Mouse (Mus musculus): Measurements from ENCODE around the gene Tbrg1.

- TF ChIP-seq POLR2A (IDR thresholded peaks at IDR 0.05; ENCODE audit: insufficient read length, low read depth) = no peak
- TF ChIP-seq POLR2AphosphoS2 (IDR thresholded peaks at IDR 0.05; ENCODE audit: insufficient read length, low read depth) = no peak
- no peak for TF ChIP-seq E2F4 (IDR thresholded peaks at IDR 0.05; ENCODE audit: insufficient read depth)
- no peak for TF ChIP-seq MYOG (IDR thresholded peaks at IDR 0.05; ENCODE audit: control insufficient read depth in 1 of 3, insufficient read depth in 1 of 3, insufficient read length in 2 of 3, low read depth in 2 of 3)
- TF ChIP-seq MYOD1 (IDR thresholded peaks at IDR 0.05; ENCODE audit: control insufficient read depth in 1 of 3, insufficient read length in 2 of 3, low read depth in 2 of 3) = no peak
Observed at GRCm38 (mm10) chr9:37625129-37625528, 32.0 kb downstream of the Tbrg1 start.

All from myocyte (in vitro differentiated cells).